Mouse (Mus musculus): ENCODE measurements at regions not wholly inside any gene's neighbourhood (a gene's known extent, or its start where the extent isn't known, plus 50 kb on each side); places are given as distances from the start of the nearest gene placed in this dataset.

DNA sequence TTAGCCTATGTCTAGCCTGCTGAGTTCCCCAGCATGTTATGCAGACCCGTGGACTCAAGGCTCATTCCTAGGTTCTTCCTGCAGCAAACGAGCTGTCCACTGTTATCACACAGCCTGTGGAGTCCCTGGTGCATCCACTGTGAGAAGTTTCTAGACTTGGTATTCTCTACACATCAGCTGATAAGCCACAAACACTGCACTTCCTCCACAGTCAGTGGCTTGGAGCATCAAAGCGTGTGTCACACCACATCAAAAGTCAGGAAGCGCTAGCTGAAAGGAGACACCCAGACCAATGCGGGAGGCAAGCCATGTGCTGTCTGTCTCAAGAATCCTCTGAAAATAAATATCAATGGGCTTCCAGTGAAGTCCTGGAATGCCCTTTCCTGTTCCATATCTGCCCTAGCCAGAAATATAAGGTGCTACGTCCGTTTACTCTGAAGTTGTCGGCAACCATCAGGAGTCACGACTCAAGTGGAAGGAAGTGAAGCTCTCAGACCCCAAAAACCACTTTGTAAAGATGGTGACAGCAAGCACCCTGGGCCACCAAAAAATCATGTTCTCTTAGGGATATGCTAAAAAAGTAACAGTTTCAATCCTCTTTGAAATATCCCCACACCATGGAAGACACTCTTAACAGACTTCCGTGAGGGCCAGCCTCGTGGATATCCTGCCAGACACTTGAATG, 227.7 kb downstream of the Adgrl2 start:
- DNase-seq (ENCODE audit: low read depth) = peak; percentile 32

DNA sequence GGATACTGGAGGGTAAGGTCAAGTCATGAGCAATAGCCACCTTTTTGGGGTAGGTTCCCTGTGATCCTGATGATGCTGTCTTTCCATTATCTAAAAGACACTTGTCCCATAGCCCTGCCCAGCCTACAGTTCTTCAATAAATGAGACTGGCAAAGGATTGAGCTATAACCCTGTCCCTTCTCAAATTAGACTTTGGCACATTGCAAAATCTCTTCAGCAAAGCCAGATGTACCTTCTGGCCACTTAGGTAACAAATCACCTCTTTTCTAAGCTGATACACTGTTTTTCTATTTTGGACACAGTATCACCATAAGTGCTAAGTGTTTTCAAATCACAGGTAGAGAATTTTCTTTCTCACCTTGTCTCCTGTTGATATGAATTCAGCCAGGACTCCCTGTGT, 228.8 kb downstream of the Adgrl2 start:
- DNase-seq (ENCODE audit: low read depth) = no peak

DNA sequence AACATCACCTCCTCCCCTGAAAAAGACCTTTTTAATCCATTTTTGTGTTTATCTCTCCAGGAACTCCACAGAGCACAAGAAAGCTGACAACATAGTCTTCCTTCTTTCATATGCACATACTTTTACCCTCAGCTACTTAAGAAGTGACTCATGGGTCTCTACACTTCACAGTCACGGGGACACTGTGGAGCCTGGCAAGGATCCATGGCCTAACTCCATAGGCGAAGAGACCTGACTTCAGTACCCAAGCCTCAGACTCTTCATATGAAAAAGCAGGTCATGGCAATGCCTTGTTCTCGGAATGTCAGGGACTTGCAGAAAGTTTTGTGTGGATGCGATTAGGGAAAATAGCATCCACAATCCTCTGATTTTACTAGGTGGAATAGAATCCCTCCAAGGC, 230.9 kb downstream of the Adgrl2 start:
- no peak for DNase-seq (ENCODE audit: low read depth)

DNA sequence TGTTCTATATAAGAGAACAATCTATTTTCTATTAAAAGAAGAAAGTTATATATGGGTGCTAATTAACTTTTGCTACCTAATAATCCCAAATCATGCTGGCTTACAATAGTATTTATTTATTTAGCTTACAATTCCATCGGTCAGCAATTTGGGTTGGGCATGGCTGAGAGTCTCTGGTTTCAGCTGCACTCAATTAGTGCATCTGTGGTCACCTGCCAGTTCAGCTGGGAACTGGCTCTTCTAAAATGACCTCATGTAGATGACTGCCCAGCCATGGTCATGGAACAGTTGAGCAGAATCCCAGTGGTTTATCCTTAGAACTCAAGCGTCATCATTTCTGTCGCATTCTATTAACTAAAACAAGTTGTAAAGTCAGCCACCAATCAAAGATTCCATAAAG, 244.1 kb downstream of the Adgrl2 start:
- no peak for DNase-seq (ENCODE audit: low read depth)

DNA sequence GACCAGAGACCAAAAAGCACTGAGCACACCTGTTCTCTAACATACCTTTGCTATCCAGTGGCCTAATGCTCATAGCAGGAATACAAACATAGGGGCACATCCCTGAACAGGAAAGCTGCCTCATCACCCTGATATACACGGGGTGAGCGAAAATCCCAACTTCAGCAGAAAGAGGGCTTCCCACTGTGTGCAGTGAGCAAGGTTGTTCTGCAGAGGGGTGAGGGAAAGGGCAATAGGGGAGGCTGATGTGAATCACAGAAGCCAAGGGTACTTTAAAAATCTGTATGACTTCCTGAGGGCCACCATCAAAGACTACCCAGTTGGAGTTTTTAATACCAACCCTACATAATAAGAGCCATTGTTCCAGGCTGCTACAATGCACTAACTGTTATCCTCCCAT, 245.7 kb downstream of the Adgrl2 start:
- no peak for DNase-seq (ENCODE audit: low read depth)

DNA sequence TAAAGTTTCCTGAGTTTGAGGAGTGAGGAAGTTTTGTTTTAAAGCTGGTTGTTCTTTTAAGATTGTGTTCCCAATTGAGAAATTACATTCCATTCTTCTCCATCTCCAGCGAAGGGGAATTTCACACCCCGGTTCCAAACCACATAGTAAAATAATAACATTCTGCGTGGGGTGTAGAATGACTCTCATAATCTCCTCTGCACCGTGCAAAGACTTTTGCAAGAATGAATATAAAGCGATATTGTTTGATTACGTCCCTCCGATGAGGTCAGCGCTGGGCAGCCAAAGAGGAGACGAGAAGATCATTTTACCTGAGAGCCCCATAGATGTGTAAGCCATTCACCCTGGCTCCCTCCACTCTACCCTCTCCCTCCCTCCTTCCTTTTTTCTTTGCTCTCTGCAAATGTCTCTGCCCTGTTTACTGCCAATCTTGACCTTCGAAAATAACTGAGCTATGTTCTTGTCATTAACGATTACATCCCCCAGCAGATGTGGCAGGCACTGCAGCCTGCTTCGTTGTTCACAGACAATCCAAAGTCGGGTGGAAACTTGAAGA, 256.1 kb downstream of the Adgrl2 start:
- no peak for DNase-seq (ENCODE audit: low read depth)

DNA sequence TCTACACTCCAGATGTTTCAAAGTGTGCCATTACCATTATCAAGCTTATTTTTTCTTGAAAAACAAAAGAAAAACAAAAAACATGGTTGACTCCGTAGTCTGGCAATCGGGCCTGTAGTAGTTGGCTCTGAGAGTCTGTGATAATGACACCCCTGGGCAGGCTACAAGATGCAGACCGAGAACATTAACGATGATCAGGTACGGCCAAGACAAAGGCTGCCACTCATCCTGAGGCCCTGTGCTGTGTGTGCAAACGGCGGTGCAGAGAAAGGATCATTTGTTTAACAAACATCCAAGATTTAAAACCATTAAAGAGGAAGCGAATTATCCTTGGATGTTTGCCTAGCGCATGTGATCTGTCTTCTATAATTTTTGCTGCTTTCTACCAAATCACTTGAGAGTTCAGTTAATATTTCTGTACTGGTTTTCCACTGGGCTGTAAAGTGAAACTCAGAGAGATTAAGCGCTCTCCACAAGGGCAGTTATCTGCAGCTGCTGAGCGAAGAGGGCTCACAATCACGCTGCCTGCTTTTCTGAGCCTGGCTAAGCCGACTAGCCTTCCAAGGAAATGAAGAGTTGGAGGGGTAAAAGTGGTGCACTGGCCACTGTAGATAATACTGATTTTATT, 257.0 kb downstream of the Adgrl2 start:
- no peak for DNase-seq (ENCODE audit: low read depth)

DNA sequence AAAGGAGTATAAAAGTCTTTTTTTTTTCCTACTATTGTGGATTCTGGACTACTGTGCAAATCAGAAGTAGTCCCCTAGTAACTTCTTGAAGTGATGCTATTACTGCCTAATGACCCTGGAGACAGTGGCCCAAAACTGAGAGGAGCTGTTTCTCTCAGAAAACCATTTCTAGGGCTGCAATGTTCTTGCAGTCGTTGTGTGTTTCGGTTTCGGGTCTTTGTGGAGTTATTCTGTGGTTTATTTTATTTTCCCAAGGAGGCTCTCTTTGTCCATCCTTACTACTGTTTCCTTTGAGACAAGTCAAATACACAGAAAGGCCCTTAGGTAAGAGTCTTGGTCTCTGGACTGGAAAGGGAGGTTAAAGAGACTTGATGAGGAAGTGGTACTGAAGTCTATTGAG, 258.9 kb downstream of the Adgrl2 start:
- DNase-seq (ENCODE audit: low read depth) = no peak

DNA sequence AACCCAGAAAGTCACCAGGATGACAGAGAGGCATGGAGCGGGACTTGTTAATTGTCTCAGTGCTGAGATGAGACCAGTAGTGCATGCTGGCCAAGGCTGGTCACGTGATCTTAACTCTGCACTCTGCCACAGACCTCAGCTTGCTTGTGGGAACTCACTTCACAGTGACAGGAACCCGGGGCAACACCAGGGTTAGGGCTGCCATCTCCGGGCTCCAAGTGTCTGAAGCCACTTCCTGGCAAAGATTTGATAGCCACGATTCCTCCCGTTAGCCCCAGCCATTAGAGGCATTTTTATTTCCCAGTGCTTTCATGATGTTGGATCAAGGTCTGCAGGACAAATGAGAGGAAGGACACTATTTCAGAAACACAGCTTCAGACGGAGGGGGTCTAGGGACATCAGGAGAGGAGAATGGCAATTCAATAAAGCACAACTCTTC, 261.1 kb downstream of the Adgrl2 start:
- DNase-seq (ENCODE audit: low read depth) = no peak

DNA sequence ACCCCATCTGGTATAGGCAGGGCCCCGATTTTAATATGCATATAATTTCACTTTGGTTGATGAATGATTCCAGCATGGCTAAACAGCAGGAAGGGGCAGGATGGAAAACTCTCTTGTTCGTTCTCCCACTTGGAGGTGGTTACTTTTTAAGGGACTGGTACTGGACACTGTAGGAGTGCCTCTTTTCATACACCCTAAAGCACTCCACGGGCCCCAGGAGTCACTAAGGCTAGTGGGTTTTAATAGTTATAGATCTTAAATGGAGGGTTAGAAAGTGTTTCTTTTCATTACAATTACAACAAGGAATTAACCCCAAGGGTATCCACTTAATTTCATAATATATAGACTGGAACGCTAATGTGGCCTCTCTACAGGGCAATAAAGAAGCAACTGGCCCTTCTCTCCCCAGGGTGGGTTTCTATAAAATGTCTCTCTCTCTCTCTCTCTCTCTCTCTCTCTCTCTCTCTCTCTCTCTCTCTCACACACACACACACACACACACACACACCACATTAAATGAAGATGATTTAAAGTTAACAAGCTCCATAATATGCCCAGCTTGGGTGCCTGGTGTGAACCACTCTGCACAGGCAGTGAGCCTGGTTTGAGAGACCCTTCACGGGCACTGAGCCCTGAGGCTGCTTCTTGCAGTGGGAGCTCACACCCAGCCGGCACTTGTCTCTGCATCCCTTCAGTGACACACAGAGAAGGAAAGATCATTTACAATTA, 261.7 kb downstream of the Adgrl2 start:
- DNase-seq (ENCODE audit: low read depth) = no peak

DNA sequence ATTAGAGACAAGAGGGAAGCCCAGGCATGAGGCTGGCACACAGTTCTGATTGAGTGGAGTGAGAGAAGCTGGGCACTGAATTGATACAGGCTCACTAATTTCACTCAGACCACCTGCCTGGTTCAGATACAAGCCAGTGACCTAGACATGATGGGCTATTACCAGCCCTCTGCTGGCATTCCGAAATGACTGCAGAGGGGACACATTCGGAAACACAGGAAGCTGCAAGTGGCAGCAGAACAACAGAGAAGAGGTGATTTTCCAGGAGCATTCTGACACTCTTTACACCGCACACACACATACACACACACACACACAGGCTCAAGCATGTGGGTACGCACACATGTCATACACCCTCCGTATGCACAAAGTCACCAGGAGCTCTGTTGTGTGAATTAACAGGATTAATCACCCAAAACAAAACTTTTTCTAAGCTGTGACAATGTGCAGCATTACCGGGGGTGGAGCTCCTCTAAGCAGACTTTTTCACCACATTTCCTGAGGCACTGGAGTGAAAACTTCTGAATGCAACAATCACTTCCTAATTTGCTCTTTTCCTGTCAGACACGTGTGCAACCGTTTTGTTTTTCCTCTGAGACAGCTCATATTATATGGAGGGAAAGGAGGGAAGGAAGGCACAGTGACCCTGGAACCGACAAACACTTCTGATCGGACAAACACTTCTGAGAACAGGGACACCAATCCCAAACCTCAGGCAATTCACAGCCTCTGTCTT, 263.6 kb downstream of the Adgrl2 start:
- no peak for DNase-seq (ENCODE audit: low read depth)

DNA sequence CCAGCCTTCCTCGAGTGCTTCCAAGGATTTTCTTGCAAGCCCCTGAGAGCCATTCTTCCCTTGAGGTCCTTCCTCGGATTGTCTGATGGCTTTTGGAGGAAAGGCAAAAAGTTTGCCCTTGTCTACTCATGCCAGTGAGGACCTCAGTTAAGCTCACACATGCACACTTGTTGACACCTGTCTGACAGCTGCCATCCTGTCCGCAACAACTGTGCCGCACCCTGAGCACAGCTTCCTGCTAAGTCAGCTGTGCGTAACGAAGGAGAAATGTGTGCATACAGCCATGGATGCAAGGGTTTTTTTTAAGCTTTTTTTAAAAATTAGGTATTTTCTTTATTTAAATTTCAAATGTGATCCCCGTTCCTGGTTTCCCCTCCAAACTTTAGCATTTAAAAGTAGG, 293.8 kb downstream of the Adgrl2 start:
- no peak for DNase-seq (ENCODE audit: low read depth)

DNA sequence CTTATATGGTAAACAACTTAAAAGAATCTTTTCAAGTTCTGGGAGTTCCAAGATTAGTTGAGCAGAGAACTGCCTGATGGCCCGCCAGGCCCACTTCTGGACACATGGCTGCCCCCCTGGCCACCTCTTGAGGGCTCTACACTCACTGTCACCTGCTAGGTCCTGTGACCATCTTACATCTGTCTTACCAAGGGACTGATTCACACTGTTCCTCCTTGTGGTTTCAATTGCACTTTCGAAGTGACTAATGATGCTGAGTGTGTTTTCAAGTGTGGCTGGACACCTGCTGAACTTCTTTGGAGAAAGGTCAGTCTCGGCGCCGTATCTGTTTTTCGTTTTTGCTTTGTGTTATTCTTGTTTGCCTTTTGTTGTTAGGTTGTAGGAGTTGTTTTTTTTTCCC, 294.9 kb downstream of the Adgrl2 start:
- DNase-seq (ENCODE audit: low read depth) = no peak

DNA sequence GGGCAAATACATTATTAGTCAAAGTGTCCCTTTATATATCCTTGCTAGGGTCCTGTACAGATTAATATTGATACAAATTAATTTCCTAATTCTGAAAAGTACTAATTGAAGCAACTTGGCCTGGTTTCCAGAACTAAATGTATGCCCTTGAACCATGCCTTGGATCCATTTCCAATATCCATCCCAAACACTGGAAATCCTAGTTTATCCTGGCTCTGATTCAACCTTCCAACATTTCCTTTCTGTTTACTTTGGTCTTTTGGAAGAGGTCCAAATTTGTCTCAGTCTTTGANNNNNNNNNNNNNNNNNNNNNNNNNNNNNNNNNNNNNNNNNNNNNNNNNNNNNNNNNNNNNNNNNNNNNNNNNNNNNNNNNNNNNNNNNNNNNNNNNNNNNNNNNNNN, 307.2 kb downstream of the Adgrl2 start:
- no peak for DNase-seq (ENCODE audit: low read depth)

DNA sequence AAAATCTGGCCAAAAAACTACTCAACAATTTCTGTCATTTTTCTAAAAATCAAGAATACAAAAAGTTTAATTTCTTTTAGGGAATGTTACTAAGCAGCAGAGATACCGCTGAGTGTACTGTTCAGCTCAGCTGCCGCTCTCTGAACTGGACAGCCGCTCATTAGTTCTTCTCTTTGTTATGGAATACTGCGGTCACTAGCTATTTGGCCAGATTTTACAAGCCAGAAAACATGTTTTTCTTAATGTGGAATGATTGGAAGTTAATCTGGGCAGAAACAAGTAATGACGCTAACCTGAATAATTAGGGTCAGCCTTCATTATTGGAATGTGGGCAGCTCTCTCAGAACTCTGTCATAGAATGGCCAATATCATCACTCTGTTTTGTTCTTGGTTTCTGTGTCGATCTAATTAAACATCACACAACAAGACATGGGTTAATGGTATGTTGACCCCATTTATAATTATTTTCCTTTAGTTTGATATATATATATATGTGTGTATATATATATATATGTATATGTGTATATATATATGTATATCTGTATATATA, 307.8 kb downstream of the Adgrl2 start:
- DNase-seq (ENCODE audit: low read depth) = no peak

DNA sequence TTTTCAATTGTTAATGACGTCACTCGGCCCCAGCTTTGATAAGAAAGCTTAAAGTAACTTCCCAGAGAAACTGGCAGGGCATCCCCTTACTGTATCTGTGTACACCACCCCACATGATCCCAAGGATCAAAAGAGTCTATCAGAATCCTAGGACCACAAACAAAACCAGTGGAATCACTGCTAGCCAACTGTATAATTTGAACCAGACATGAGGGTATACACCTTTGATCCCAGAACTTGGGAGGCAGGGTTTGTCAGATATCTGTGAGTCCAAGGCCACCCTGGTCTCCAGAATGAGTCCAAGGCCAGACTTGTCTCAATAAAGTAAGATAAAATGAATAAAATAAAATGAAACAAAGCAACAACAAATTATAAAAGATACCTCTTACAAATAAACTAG, 309.2 kb downstream of the Adgrl2 start:
- no peak for DNase-seq (ENCODE audit: low read depth)

DNA sequence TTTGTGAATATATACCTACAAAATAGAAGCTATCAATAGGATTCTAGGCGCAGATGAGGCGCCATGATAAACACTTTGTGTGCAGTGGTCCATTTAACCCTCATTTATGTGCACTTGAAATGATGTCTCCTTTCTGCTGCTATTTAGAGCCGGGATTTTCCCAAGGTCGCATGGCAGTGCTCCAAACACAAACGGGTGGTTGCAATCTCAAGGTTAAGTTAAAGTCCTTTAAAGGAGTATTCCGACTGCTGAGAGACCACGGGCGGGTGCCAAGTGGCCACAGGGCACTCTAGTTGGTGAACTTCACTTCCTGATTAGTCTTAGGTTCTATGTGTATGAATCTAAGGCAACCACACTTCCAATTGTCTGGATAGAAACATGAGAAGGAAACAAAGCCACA, 309.6 kb downstream of the Adgrl2 start:
- no peak for DNase-seq (ENCODE audit: low read depth)

DNA sequence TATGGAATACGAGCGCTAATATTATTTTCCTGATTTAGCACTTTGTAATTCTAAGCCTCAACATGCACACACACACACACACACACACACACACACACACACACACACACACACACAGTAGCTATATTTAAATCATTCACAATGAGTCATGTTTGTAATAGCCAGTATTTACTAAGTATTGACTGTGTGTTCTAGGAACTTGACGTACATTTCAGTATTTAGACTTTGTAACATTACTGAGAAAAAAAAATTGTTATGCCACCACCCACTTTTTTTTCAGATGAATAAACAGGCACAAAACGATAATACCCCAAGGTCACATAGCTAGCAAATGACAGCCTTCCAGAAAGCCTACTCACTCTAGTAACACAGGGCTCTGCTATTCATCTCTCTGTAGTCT, 310.3 kb downstream of the Adgrl2 start:
- no peak for DNase-seq (ENCODE audit: low read depth)

DNA sequence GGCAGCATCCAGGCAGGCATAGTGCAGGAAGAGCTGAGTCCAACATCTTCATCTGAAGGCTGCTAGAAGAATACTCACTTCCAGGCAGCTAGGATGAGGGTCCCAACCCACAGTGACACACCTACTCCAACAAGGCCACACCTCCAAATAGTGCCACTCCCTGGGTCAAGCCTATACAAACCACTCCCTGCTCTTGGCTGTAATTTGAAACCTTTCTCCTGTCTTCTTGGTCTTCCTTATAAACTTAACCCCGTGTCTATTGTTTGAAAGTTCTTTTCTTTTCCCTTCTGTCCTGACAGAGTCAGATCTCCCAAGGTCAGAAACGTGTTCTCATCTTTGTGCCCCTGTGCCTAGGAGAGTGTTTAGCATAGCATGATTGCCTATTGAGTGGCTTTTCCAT, 311.2 kb downstream of the Adgrl2 start:
- DNase-seq (ENCODE audit: low read depth) = no peak

DNA sequence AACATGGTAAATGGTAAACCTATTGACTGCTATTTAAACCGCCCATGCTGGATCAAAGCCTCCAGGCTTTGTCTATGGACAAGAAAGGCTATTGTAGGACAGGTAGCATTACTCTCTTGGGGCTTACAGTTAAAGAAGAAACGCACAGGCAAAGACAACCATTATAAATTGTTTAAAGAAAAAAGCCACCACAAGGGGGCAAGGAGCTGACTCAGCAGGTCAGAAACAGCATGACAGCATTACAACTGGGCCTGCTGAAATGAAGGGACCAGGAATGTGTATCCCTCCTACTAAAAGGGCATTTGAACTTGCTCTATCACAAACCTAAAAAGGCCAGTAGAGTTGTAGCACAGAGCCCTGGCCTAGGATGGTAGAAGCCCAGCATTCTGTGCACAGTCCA, 314.3 kb downstream of the Adgrl2 start:
- DNase-seq (ENCODE audit: low read depth) = no peak

DNA sequence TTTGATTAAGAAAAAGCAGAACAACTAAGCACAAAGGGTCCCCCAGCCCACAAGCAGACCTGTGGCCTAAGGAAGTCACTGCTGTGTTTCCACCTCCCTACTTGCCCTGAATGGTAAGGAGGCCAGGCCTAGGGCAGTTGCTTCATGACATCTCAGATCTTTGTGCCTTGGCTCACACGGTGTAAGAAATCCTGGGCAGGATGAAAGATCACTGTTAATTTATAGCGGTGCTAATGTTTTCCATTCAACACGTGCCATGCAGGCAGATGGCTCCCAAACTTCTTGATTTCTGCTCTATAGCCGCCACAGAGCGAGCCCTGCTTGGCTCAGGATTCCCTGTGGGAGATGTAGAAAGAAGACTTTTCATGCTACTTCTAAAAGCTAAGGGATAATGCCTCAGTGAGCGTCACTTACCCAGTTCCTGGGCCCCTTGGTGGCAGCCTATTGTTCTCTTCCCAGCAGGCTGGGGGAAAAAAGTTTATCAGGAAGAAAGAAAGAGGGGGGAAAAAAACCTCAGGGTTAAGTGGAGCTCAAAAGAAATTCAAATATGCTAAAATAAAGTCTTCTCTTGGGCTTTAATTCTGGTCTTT, 327.4 kb downstream of the Adgrl2 start:
- no peak for DNase-seq (ENCODE audit: low read depth)

DNA sequence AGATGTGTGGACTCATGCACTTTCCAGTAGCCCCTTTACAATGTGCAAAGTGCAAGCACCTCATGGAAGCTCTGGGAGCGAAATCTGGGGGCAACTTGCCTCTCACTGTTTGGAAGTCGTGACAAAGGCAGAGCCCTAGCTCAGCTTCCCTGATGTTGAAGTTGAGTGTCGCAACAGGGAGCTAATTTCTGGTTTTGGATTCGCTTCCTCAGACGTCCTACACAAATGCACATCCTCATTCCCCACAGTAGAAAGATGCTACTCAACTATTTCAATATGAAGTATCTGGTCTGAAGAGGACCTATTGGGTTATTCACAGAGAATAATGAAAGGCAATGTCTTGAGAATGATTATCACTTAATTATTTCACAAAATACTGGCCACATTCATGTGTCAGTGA, 331.3 kb downstream of the Adgrl2 start:
- no peak for DNase-seq (ENCODE audit: low read depth)
